Mouse (Mus musculus): ENCODE data around the gene Gm9958.

DNA sequence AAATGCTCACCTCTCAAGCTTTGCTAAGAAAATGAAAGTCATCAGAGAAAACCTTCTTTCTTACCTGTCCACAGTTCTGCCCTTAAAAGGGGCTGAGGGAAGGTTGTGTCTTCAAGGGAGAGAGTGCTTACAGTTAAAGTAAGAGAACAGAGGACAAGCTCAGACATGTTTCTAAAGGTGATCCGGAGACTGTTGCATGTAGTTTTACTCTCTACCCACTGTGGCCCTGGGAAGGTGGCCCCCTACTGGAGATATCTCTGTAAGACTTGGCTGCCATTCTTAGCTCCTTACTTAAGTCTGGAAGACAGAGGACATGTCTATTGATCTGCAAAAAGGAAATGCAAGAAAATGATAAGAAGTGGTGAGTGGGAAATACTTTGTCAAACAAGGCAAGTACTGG lies 16.1 kb downstream of the Gm9958 start:
- TF ChIP-seq POLR2A (IDR thresholded peaks at IDR 0.05; ENCODE audit: control insufficient read depth, low read depth, low read length): no peak
- no peak for TF ChIP-seq CTCF (IDR thresholded peaks at IDR 0.05; ENCODE audit: control insufficient read depth, insufficient read depth, insufficient replicate concordance, low read depth, low read length)

Measured in testis, adult 2 months (tissue).